Mouse (Mus musculus) kidney, adult 18-20 months (tissue): Measurements from ENCODE around the gene Gm7697.
A peak's percentile ranks its signal among the peaks of the same experiment; 100 is the strongest.
"Not testable (repeated sequence)": the region's sequence is repeated elsewhere in the genome, so short reads cannot be mapped to it uniquely, and the experiment has no call there.

Experiments
- DNase-seq: peaks from one replicate; pipeline ENCODE4 v3.0.0; 2021

Gm7697 gene

GRCm38 (mm10) chr8:69522876-69523275, at the start of gene Gm7697:
Gene Gm7697, minus strand, starts transcription at chr8:69522976.
- not testable (repeated sequence) for DNase-seq

GRCm38 (mm10) chr8:69551249-69551648, 28.5 kb upstream of the Gm7697 start:
- DNase-seq = peak; percentile 19

GRCm38 (mm10) chr8:69549556-69549955, 26.8 kb upstream of the Gm7697 start:
- peak; percentile 73 for DNase-seq

GRCm38 (mm10) chr8:69548114-69548513, 25.3 kb upstream of the Gm7697 start:
- not testable (repeated sequence) for DNase-seq

GRCm38 (mm10) chr8:69547208-69547607, 24.4 kb upstream of the Gm7697 start:
- DNase-seq = not testable (repeated sequence)

- not testable (repeated sequence) for DNase-seq
Observed at GRCm38 (mm10) chr8:69545020-69545419, 22.2 kb upstream of the Gm7697 start.

GRCm38 (mm10) chr8:69544511-69544910, 21.7 kb upstream of the Gm7697 start:
- DNase-seq = peak; percentile 52

- DNase-seq = not testable (repeated sequence)
Observed at GRCm38 (mm10) chr8:69543984-69544383, 21.2 kb upstream of the Gm7697 start.

- not testable (repeated sequence) for DNase-seq
Observed at GRCm38 (mm10) chr8:69540764-69541163, 18.0 kb upstream of the Gm7697 start.

- DNase-seq = not testable (repeated sequence)
Observed at GRCm38 (mm10) chr8:69540331-69540730, 17.6 kb upstream of the Gm7697 start.

GRCm38 (mm10) chr8:69474946-69475345, 47.8 kb downstream of the Gm7697 start:
- DNase-seq = not testable (repeated sequence)

- not testable (repeated sequence) for DNase-seq
Observed at GRCm38 (mm10) chr8:69453465-69453864, 69.3 kb downstream of the Gm7697 start, which contains the start of gene Gm9495. Gene Gm9495, minus strand, starts transcription at chr8:69453565.
